Mouse (Mus musculus): ENCODE results near the gene Sun3. TPM values are rescaled to one million over a fixed set of nuclear protein-coding genes. Genes with fewer than 3 reads are reported as not detected.

Gene Sun3
- polyA plus RNA-seq, 1 experiment from 2014 or later, result 0.17 TPM

DNA sequence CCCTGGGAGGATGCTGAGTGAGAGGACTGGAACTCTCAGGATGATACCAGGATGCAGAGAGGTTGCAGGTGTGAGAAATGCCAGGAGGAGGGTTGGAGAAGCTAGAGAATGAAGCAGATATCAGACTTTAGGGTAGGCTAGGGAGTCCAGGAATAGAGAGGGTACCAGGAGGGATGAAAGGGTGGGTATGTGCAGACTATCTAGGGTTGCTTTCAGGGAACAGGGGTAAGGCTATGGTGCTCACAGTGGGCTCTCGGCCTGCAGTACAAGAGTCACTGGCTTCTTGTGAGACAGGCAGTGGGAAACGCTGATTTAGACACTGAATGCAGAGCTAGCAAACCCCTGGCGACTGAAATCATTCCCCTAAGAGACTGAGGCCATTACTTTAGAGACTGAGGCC, 75.6 kb downstream of the Sun3 start, which contains the start of gene Pkd1l1:
TSS of gene Pkd1l1 (minus strand) at position 101 of the 400 bp plus-strand sequence.
- ATAC-seq (ENCODE audit: low FRiP score), result no peak
- H3K9ac ChIP-seq, result no peak within 1 kb of the TSS
- WGBS, result 59% methylated on average over 3 of the region's 3 CpGs

DNA sequence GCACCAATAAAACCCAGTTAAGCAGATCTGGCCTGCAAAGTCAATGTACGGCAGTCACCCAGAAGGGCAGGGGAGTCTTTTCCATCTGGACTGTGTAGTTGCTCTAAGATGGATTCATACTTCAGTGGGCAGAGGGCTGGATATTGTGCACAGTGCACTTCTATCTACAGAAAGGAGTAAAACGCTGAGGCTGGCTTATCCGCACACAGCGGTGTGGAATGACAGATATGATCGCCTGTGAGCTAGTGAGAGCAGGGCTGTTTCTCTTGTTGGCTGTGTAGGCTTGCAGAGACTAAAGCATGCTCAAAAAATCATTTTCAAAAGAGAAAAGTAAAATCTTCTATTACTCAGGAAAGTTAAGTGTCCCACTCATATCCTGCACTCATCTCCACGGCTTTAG, 76.7 kb downstream of the Sun3 start:
- Histone ChIP-seq H3K4me3 (replicated peaks) (no peak overlapping the region), H3K36me3 (replicated peaks) (no peaks in the 10 kb centered on the region), H3K27ac (no peak overlapping the region), H3K27me3 (no peaks in the 10 kb centered on the region), H3K9ac (no peak overlapping the region), H3K4me1 (no peaks in the 10 kb centered on the region), H3K4me2 (no peak overlapping the region), H3K9me3 (no peaks in the 10 kb centered on the region)
- no peak for ATAC-seq (ENCODE audit: low FRiP score)
- WGBS, result 93% methylated on average over 6 of the region's 6 CpGs

More for the DNA sequence above, 75.6 kb downstream of the Sun3 start, which contains the start of gene Pkd1l1:
- no peaks in the 10 kb centered on the region for H3K36me3 ChIP-seq (replicated peaks)
- no peaks in the 10 kb centered on the region for H3K4me1 ChIP-seq
- no peak within 1 kb of the TSS for H3K4me2 ChIP-seq
- H3K9me3 ChIP-seq, result no peaks in the 10 kb centered on the region
- no peak within 1 kb of the TSS for H3K27ac ChIP-seq
- no peak within 1 kb of the TSS for H3K4me3 ChIP-seq (replicated peaks)
- H3K27me3 ChIP-seq, result no peaks in the 10 kb centered on the region

DNA sequence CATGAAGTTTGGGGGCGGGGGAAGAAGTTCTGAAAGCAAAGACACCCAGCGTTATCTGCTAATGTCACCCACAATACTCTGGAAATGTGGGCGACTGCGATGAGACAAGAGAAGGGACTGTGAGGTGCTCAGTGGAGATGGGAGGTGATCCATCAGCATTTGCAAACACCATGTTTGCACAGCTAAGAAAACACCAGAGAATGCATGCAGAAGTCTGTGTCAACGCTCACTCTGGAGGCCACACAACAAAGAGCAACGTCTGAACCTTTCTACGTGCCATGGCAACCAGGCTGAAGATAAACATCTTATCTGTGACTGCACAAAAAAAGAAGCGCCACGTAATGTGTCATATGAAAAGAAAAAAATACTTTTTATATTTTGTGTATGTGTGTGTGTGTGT, 78.3 kb downstream of the Sun3 start:
- Histone ChIP-seq H3K9me3 (no peaks in the 10 kb centered on the region), H3K4me1 (no peaks in the 10 kb centered on the region), H3K36me3 (replicated peaks) (no peaks in the 10 kb centered on the region), H3K27ac (no peak overlapping the region), H3K4me3 (replicated peaks) (no peak overlapping the region), H3K9ac (no peak overlapping the region), H3K27me3 (no peaks in the 10 kb centered on the region), H3K4me2 (no peak overlapping the region)
- ATAC-seq (ENCODE audit: low FRiP score), result no peak
- 78% methylated on average over 9 of the region's 9 CpGs for WGBS

DNA sequence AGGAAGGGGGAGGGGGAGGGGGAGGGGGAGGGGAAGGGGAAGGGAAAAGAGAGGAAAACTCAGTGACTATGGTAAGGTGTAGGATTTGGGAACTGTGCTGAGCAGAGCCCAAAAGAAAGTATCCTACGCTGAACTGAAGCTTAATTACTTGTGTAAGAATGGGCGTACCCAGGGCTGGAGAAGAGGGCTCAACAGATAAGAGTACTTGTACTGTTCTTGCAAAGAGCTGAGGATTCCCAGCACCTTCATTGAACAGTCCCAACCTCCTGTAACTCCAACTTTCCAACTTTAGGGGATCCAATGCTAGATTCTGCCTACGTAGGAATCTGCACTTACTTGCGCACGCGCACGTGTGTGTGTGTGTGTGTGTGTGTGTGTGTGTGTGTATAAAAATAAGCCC, 80.7 kb downstream of the Sun3 start:
- Histone ChIP-seq H3K4me3 (replicated peaks) (no peak overlapping the region), H3K4me1 (no peaks in the 10 kb centered on the region), H3K4me2 (no peak overlapping the region), H3K27ac (no peak overlapping the region), H3K27me3 (no peaks in the 10 kb centered on the region), H3K9ac (no peak overlapping the region), H3K9me3 (no peaks in the 10 kb centered on the region), H3K36me3 (replicated peaks) (no peaks in the 10 kb centered on the region)
- ATAC-seq (ENCODE audit: low FRiP score), result no peak
- 94% methylated on average over 7 of the region's 7 CpGs for WGBS

Other genes with a start within 250 kb of the Sun3 start
- 0.05 and 0.10 TPM in 2 replicates for gene Pkd1l1, start 75.7 kb downstream of the Sun3 start, polyA plus RNA-seq (2016; fragmentation: Nextera tagmentation; extraction: Ambion mirVana)
- gene Hus1, start 37.8 kb downstream of the Sun3 start, polyA plus RNA-seq (2016; fragmentation: Nextera tagmentation; extraction: Ambion mirVana), result 20.5 and 22.1 TPM in 2 replicates
- gene Gm11992, start 397 bp downstream of the Sun3 start, polyA plus RNA-seq (2016; fragmentation: Nextera tagmentation; extraction: Ambion mirVana), result 0.68 TPM in 2 replicates
- 2.2 TPM in 2 replicates for gene Upp1, start 69.1 kb upstream of the Sun3 start, polyA plus RNA-seq (2016; fragmentation: Nextera tagmentation; extraction: Ambion mirVana)
- 0.03 TPM in 2 replicates for gene Abca13, start 143.0 kb upstream of the Sun3 start, polyA plus RNA-seq (2016; fragmentation: Nextera tagmentation; extraction: Ambion mirVana)

Data from forebrain, embryonic 12.5 days (tissue).